Mouse (Mus musculus) lung, embryonic 16.5 days (tissue): Measurements from ENCODE around the gene Irf9. TPM values are rescaled to one million over a fixed set of nuclear protein-coding genes. Genes with fewer than 3 reads are reported as not detected.

Experiments
- ATAC-seq: fragments of 200-750 bp; cut with Nextera tagmentation; 2 replicates; pipeline ENCODE4 v1.8.0; 2017; ENCODE audit warnings: low read depth, mild to moderate bottlenecking, moderate library complexity
- H3K27ac ChIP-seq: fragments of 300-500 bp; sonication (generic); 2 replicates; pipeline ENCODE4 v1.5.1; 2014; ENCODE audit warnings: mild to moderate bottlenecking, control low read depth, low read length
- H3K27me3 ChIP-seq: fragments of 300-500 bp; sonication (generic); 2 replicates; pipeline ENCODE4 v1.6.1; 2014; ENCODE audit warnings: low read depth, low read length, mixed read lengths; ENCODE audit not compliant: control insufficient read depth, insufficient read depth
- H3K36me3 ChIP-seq: fragments of 300-500 bp; sonication (generic); 2 replicates; pipeline ENCODE4 v1.6.1; 2014; ENCODE audit warnings: low read length; ENCODE audit not compliant: control insufficient read depth, insufficient read depth
- H3K4me1 ChIP-seq: fragments of 300-500 bp; sonication (generic); replicated peaks from 2 replicates; pipeline ENCODE4 v1.6.1; 2014; ENCODE audit warnings: low read length, mixed read lengths; ENCODE audit not compliant: control insufficient read depth, insufficient read depth
- H3K4me2 ChIP-seq: fragments of 300-500 bp; sonication (generic); 2 replicates; pipeline ENCODE4 v1.6.1; 2014; ENCODE audit warnings: low read depth, low read length, control low read depth
- H3K4me3 ChIP-seq: fragments of 300-500 bp; sonication (generic); 2 replicates; pipeline ENCODE4 v1.5.1; 2014; ENCODE audit warnings: mild to moderate bottlenecking, low read length, control low read depth
- H3K9ac ChIP-seq: fragments of 300-500 bp; sonication (generic); 2 replicates; pipeline ENCODE4 v1.6.1; 2014; ENCODE audit warnings: low read length, control low read depth
- H3K9me3 ChIP-seq: fragments of 300-500 bp; sonication (generic); 2 replicates; pipeline ENCODE4 v1.6.1; 2016; ENCODE audit warnings: low read length; ENCODE audit not compliant: control insufficient read depth
- WGBS: fragments of 180-500 bp; shearing (Covaris S2); extraction: QIAGEN DNeasy Blood & Tissue Kit; methylation state at CpG from one replicate; pipeline ENCODE4 v1.1.7; 2014; 5-methylcytosine and 5-hydroxymethylcytosine counted together
- polyA plus RNA-seq: library from polyadenylated mRNA; unstranded; fragments of >200 nt; fragmentation: Nextera tagmentation; extraction: Ambion mirVana; gene quantifications from 2 replicates; pipeline ENCODE4 v1.2.1, GENCODE M21; 2015

The Irf9 gene
- polyA plus RNA-seq, 1 experiment from 2014 or later = 12.9 TPM

DNA sequence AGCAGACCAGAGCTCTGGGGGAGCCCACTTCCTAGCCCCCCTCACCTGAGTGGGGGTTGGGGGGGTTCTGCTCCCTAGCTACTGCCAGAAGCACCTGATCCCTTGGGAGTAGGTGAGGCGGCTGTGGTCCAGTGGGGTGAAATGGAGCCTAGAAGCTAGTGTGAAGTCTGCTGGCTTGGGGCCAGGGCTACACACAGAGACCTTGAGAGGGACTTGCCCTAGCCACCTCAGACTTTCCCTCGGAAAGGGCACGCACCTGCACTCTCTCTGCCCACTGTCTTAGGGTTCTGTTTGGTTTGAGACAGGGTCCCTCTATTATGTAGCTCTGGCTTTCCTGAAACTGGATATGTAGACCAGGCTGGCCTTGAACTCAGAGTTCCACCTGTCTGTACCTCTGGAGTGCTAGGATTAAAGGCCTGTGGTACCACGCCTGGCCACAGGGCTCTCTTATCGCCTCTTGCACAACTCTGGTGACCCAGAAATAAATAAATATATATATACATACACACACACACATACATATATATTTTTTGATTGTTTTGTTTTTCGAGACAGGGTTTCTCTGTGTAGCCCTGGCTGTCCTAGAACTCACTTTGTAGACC lies 24.6 kb upstream of the Irf9 start:
- Histone ChIP-seq H3K4me2 (peak overlapping the region; percentile 75), H3K9me3 (no peaks in the 10 kb centered on the region), H3K36me3 (peaks cover 6% of the 10 kb centered on the region; the same call in 1 of the 2 replicates), H3K9ac (peak overlapping the region; percentile 97), H3K4me1 (peaks cover 16% of the 10 kb centered on the region), H3K27ac (peak overlapping the region; percentile 94), H3K4me3 (peak overlapping the region; percentile 95), H3K27me3 (no peaks in the 10 kb centered on the region)
- WGBS = 22% methylated on average over 6 of the region's 6 CpGs
- peak; percentile 42 for ATAC-seq

DNA sequence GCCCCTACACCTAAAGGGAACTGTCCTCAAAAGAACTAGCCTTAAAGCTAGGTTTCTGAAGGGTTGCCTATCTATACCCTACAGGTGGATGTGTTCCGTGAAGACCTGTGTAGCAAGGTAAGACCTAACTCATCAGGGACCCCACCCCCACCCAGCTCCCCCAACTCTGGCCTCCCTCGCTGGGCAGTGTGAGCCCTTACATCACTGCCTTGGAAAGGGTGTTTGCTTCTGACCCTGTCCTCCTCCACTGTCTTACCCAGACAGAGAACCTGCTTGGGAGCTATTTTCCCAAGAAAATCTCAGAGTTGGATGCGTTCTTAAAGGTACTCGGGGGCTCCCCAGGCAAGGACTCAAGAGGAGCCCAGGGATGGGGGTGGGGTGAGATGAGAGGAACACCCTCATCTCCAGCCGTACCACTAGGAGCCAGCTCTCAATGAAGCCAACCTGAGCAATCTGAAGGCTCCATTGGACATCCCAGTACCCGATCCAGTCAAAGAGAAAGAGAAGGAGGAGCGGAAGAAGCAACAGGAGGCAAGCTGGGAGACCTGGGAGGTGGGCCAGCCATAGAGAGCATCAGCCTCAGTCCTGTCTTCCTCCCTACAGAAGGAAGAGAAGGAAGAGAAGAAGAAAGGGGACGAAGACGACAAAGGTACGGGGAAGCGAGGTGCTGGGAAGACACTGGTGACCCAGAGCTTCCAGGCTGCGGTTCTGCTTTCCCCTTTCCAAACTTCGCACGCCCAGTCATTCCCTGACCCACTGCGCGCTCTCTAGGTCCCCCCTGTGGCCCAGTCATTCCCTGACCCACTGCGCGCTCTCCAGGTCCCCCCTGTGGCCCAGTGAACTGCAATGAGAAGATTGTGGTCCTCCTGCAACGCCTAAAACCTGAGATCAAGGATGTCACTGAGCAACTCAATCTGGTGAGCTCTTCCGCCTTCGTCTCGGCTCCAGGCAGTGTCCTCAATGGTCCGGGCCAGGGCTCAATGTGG lies 23.6 kb upstream of the Irf9 start:
- H3K27me3 ChIP-seq = no peaks in the 10 kb centered on the region; the same call in 1 of the 2 replicates
- peaks cover 6% of the 10 kb centered on the region; the same call in 1 of the 2 replicates for H3K36me3 ChIP-seq
- H3K9ac ChIP-seq = no peak overlapping the region
- no peaks in the 10 kb centered on the region for H3K9me3 ChIP-seq
- H3K4me2 ChIP-seq = no peak overlapping the region
- no peak for ATAC-seq
- H3K27ac ChIP-seq = no peak overlapping the region
- peaks cover 16% of the 10 kb centered on the region for H3K4me1 ChIP-seq
- no peak overlapping the region for H3K4me3 ChIP-seq
- WGBS = 83% methylated on average over 23 of the region's 23 CpGs

DNA sequence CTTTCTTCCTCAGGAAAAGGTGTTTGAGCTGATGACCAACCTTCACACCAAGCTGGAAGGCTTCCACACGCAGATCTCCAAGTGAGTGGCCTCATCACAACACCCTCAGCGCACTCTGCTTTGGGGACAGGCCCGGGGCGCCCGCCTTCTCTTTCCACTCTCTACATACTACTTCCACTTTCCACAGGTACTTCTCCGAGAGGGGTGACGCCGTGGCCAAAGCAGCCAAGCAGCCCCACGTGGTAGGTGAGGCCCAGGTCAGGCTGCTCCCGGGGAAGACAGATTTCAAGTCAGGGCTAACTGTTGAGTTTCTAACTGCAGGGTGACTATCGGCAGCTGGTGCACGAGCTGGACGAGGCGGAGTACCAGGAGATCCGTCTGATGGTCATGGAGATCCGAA lies 22.6 kb upstream of the Irf9 start:
- Histone ChIP-seq H3K36me3 (peaks cover 6% of the 10 kb centered on the region; the same call in 1 of the 2 replicates), H3K27me3 (no peaks in the 10 kb centered on the region; the same call in 1 of the 2 replicates), H3K9me3 (no peaks in the 10 kb centered on the region), H3K4me3 (no peak overlapping the region), H3K9ac (no peak overlapping the region), H3K4me1 (peaks cover 18% of the 10 kb centered on the region), H3K4me2 (no peak overlapping the region), H3K27ac (no peak overlapping the region)
- ATAC-seq = no peak
- 90% methylated on average over 16 of the region's 16 CpGs for WGBS

- no peak overlapping the region for H3K27ac ChIP-seq
- H3K36me3 ChIP-seq = peaks cover 6% of the 10 kb centered on the region; the same call in 1 of the 2 replicates
- H3K4me1 ChIP-seq = peaks cover 14% of the 10 kb centered on the region
- no peak for ATAC-seq
- no peak overlapping the region for H3K4me3 ChIP-seq
- H3K9ac ChIP-seq = no peak overlapping the region
- WGBS = 74% methylated on average over 9 of the region's 9 CpGs
- H3K27me3 ChIP-seq = no peaks in the 10 kb centered on the region; the same call in 1 of the 2 replicates
- H3K9me3 ChIP-seq = no peaks in the 10 kb centered on the region
- no peak overlapping the region for H3K4me2 ChIP-seq
Measured at GRCm38 (mm10) chr14:55581981-55582681, 21.2 kb upstream of the Irf9 start.

GRCm38 (mm10) chr14:55584303-55584701 lies 19.1 kb upstream of the Irf9 start:
- WGBS = 31% methylated on average over 5 of the region's 5 CpGs
- peaks cover 7% of the 10 kb centered on the region for H3K4me1 ChIP-seq
- peak overlapping the region; percentile 83 for H3K4me2 ChIP-seq
- peaks cover 11% of the 10 kb centered on the region for H3K36me3 ChIP-seq
- peak overlapping the region; percentile 64 for H3K4me3 ChIP-seq
- no peaks in the 10 kb centered on the region; the same call in 1 of the 2 replicates for H3K27me3 ChIP-seq
- no peaks in the 10 kb centered on the region for H3K9me3 ChIP-seq
- H3K27ac ChIP-seq = no peak overlapping the region
- ATAC-seq = no peak
- peak overlapping the region; percentile 78 for H3K9ac ChIP-seq

GRCm38 (mm10) chr14:55584702-55585565 lies 18.4 kb upstream of the Irf9 start, which contains the start of gene Emc9:
TSS of gene Emc9 (minus strand) at chr14:55585302.
- WGBS = 4% methylated on average over 42 of the region's 43 CpGs
- no peak within 1 kb of the TSS for H3K27ac ChIP-seq
- peak within 1 kb of the TSS; percentile 64 for H3K4me3 ChIP-seq
- H3K9ac ChIP-seq = peak within 1 kb of the TSS; percentile 78
- peak; percentile 80 for ATAC-seq
- H3K36me3 ChIP-seq = peaks cover 11% of the 10 kb centered on the region
- peak within 1 kb of the TSS; percentile 83 for H3K4me2 ChIP-seq
- no peaks in the 10 kb centered on the region; the same call in 1 of the 2 replicates for H3K27me3 ChIP-seq
- peaks cover 10% of the 10 kb centered on the region for H3K4me1 ChIP-seq
- no peaks in the 10 kb centered on the region for H3K9me3 ChIP-seq

- H3K9ac ChIP-seq = no peak overlapping the region
- H3K9me3 ChIP-seq = no peaks in the 10 kb centered on the region
- 43% methylated on average over 6 of the region's 6 CpGs for WGBS
- peak overlapping the region; percentile 64 for H3K4me3 ChIP-seq
- H3K4me1 ChIP-seq = peaks cover 13% of the 10 kb centered on the region
- H3K4me2 ChIP-seq = peak overlapping the region; percentile 83
- ATAC-seq = 0 out of 2 replicates have a peak, but pooled peaks have one; percentile 16
- peaks cover 9% of the 10 kb centered on the region for H3K36me3 ChIP-seq
- H3K27me3 ChIP-seq = no peaks in the 10 kb centered on the region; the same call in 1 of the 2 replicates
- H3K27ac ChIP-seq = no peak overlapping the region
Measured at GRCm38 (mm10) chr14:55585566-55585960, 17.8 kb upstream of the Irf9 start.

DNA sequence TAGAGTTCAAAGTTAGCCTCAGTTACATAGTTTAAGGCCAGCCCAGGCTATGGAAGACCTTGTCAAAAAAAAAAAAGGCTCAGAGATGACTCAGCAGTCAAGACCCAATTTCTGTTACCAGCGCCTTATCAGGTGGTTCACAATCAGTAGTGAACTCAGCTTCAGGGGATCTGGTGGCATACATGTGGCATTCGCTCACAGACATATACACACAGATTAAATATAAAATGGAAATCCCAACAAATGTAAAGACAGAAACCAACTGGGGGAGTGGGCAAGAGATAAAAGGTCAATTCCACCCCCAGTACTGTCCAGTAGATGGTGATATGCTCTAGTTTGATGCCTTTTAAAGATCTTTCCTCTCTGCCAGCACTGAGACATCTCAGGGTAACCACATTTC lies 17.2 kb upstream of the Irf9 start:
- H3K4me1 ChIP-seq = peaks cover 13% of the 10 kb centered on the region
- peaks cover 9% of the 10 kb centered on the region for H3K36me3 ChIP-seq
- ATAC-seq = no peak
- WGBS = 88% methylated on average over 2 of the region's 2 CpGs
- H3K9ac ChIP-seq = no peak overlapping the region
- H3K9me3 ChIP-seq = no peaks in the 10 kb centered on the region
- no peaks in the 10 kb centered on the region; the same call in 1 of the 2 replicates for H3K27me3 ChIP-seq
- H3K27ac ChIP-seq = no peak overlapping the region
- H3K4me2 ChIP-seq = no peak overlapping the region
- no peak overlapping the region for H3K4me3 ChIP-seq
